Mouse (Mus musculus): ENCODE data around the gene Rnf181.

Rnf181 gene

GRCm38 (mm10) chr6:72383952-72384351 is 17.2 kb upstream of the Rnf181 start:
- DNase-seq (ENCODE audit: low spot score) = no peak

DNA sequence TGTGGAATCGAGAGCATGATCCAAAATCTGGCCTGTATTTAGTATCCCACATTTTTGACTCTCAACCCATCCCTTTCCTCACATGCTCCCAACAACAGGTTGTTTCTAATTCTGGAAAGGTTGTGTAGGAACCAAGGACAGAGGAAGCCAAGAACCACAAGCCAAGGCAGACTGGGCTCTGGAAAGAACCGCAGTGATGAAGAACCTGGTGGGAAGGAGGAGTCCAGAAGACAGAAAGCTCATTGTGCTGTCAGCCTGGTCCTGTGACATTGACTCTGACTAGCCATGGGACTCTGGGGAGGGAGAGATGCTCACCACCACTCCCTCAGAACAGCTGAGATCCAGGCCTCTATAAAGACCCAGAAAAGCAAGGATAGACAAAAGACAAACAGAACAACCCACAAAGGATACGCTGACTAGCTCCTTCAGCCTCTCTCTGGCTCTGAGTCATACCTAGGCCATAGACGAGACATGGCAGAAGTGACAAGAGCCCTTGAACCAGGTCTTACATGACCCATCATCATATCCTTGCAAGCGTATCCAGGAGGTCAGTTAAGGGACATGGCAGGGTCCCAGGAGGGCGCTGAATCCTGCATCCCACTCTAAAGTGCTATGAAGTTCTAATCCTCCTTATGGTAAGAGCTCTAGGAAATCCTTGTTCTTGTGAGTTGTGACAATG is 16.5 kb upstream of the Rnf181 start:
- no peak for DNase-seq (ENCODE audit: low spot score)

GRCm38 (mm10) chr6:72382494-72382893 is 15.7 kb upstream of the Rnf181 start:
- DNase-seq (ENCODE audit: low spot score) = no peak

- DNase-seq (ENCODE audit: low spot score) = peak; percentile 82
Observed at GRCm38 (mm10) chr6:72380131-72380770, 13.5 kb upstream of the Rnf181 start, which contains the start of gene Vamp5. TSS of gene Vamp5 (minus strand) at chr6:72380468.

- DNase-seq (ENCODE audit: low spot score) = no peak
Observed at GRCm38 (mm10) chr6:72379377-72380130, 12.8 kb upstream of the Rnf181 start.

GRCm38 (mm10) chr6:72378510-72379234 is 11.9 kb upstream of the Rnf181 start:
- no peak for DNase-seq (ENCODE audit: low spot score)

DNA sequence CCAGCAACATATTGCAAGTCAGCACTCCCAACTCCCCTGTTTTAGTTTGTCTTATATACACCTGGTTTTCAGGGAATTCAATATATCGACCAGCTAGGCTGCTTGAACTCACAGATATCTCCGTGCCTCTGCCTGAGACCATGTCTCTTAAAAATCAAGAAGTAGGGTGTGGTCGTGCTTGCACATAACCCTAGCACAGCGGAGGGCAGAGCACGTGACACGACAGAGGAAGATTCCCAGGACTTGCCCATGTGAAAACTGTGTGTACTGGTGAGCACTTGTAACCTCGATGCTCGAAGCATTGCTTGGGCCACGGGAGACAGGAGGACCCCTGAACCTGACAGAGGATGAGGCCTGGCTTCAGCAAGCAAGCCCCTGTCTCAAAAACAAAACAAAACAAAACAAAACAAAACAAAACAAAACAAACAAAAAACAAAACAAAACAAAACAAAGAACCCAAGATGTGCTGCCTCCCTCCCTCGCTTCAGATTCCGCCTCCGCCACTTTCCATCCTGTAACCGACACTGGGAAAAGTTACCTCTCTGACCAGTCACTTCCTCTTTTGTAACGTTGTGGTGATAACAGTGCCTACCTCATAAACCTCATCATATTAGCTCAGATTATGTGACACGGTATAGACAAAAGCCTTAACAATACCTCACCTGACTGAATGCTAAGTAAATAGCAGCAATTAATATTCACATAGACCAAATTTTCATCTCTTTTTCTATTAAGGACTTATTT is 8.2 kb upstream of the Rnf181 start:
- no peak for DNase-seq (ENCODE audit: low spot score)

GRCm38 (mm10) chr6:72374206-72374605 is 7.5 kb upstream of the Rnf181 start:
- no peak for DNase-seq (ENCODE audit: low spot score)

DNA sequence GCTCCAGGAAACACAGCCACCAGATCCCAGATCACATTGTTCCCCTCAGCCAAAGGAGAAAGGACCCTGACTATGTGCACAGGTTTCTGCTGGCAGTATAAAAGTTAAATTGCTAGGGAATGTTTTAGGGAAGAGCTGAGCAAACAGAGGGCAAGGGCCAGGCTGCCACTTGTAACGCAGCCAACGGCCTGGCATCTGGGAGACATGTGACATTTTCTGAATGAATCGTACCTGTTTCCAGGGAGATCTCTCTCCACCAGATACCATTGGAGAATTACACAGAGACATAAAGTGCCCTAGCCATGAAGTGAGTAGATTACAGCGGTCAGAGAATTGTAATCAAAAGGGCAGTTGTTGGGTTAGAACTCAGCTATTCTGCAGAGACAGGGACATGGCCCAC is 6.4 kb upstream of the Rnf181 start:
- no peak for DNase-seq (ENCODE audit: low spot score)

DNA sequence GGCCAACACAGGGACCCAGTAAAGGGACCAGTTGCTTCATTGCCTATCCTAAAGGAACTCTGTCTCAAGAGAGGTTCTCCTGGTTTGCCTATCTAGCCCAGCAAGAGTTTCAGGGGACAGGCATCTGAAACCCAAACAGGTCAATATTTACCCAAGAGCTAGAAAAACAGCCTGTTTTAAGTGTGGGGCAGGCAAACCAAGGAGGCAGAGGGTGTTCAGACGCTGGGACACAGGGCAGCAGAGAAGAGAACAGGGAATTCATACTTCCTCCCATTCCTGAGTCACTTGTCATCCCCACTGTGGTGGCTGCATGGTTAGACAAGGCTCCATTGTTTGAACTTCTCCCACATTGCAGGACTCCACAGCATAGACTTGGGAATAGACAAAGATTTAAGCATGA is 4.8 kb upstream of the Rnf181 start:
- DNase-seq (ENCODE audit: low spot score) = no peak

DNA sequence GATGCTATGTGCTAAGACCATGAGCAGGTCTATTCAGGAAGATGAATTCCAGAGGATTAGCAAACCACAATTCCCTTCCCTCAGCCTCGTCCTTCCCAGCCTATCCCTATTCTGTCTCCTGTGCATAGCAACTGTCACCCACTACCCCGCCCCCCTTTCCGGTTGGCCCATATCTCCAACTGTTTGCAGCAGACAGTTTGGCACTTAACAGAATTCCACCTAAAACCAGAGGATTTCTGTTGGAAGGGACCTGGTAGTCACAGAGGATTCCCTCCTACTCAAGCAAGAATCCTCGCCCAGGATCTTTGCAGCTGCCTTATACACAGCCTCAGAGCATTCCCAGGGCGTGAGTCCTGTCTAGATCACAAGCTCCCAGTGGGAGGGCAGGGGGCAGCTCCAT is 4.4 kb upstream of the Rnf181 start:
- DNase-seq (ENCODE audit: low spot score) = peak; percentile 44

DNA sequence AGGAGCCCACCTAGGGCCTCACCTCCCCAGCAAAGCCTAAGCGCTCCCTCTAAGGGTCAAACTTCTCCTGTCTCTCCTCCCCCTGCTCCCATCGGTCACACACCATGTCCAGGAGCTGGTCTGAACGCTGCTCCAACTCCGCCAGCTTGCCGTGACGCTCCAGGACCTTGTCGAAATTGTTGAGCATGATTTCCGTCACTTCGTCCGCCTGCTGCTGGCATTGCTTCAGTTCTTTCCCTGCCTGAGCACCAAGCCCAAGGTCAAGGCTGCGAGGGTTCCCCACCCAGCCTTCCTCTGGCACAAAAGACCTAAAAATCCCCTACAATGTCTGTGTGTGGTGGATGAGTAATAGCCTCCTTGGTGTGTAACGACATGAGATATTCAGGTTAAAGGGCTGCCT is 3.3 kb upstream of the Rnf181 start:
- DNase-seq (ENCODE audit: low spot score) = no peak

DNA sequence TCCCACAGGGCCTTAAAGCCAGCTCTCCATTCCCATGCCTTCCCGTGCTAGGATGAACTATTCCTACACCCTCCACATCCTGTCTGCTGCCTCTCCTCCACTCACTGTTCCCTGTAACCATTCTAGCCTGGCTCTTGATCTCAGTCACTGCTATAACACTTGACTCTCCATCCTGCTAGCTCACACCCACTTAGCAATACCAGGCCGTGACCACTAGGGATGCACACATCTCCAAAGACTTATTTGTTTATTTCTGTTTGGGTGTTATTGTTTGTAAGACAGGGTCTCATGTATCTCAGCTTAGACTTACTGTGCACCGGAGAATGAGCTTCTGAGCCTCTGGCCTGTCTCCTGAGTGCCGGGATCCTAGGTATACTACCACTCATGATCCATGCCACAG is 2.8 kb upstream of the Rnf181 start:
- DNase-seq (ENCODE audit: low spot score) = no peak

DNA sequence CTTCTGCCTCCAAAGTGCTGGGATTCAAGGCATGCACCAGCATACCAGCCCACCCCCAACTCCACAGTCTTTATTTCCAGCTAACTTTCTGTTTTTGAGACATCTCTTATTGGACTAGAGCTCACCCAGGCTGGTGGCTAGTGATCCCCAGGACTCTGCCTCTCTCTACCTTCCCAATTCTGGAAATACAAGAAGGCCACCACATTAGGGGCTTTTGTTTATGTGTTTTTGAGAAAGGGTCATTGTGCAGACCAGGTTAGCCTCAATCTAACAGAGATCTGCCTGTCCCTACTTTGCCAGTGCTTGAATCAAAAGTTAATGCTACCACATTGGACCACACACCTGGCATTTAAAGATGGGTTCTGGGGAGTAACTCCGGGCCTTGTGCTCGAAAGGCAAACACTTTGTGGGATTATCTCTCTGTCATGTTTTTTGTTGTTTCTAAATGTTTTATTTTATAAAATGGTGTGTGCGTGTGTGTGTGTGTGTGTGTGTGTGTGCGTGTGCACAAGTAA is 761 bp upstream of the Rnf181 start:
- no peak for DNase-seq (ENCODE audit: low spot score)

GRCm38 (mm10) chr6:72366304-72366703 is 452 bp downstream of the Rnf181 start:
- DNase-seq (ENCODE audit: low spot score) = no peak

GRCm38 (mm10) chr6:72364985-72365384 is 1.8 kb downstream of the Rnf181 start:
- no peak for DNase-seq (ENCODE audit: low spot score)

DNA sequence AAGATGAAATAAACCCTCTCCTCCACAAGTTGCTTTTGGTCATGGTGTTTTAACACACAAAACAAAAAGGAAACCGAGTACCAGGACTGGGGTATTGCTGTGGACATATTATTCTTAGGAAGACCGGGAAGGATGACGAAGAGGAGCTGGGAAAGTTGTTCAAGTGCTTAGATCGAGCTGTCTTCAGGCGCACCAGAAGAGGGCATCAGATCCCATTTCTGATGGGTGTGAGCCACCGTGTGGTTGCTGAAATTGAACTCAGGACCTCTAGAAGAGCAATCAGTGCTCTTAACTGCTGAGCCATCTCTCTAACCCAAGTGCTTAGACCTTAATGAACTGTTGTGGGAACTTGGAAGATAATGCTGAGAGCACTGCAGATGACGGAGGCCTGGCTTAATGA is 2.7 kb downstream of the Rnf181 start:
- no peak for DNase-seq (ENCODE audit: low spot score)

GRCm38 (mm10) chr6:72362132-72363028 is 4.4 kb downstream of the Rnf181 start:
- DNase-seq (ENCODE audit: low spot score) = peak; percentile 93

GRCm38 (mm10) chr6:72361121-72361551 is 5.6 kb downstream of the Rnf181 start:
- no peak for DNase-seq (ENCODE audit: low spot score)

GRCm38 (mm10) chr6:72360599-72360935 is 6.2 kb downstream of the Rnf181 start:
- no peak for DNase-seq (ENCODE audit: low spot score)
